Mouse (Mus musculus) olfactory bulb, adult 2 months (tissue): ENCODE measurements around the gene Ifnar1.

Experiments used
- CTCF ChIP-seq: fragments of 200-500 bp; IDR thresholded peaks from 2 replicates; pipeline ENCODE4 v1.5.1; 2012; ENCODE audit warnings: low read depth, mild to moderate bottlenecking, low read length, moderate library complexity; ENCODE audit not compliant: insufficient read depth
- POLR2A ChIP-seq: fragments of 200-500 bp; IDR thresholded peaks from 2 replicates; pipeline ENCODE4 v1.6.1; 2012; ENCODE audit warnings: mild to moderate bottlenecking, low read depth, low read length, moderate library complexity; ENCODE audit not compliant: insufficient read depth

DNA sequence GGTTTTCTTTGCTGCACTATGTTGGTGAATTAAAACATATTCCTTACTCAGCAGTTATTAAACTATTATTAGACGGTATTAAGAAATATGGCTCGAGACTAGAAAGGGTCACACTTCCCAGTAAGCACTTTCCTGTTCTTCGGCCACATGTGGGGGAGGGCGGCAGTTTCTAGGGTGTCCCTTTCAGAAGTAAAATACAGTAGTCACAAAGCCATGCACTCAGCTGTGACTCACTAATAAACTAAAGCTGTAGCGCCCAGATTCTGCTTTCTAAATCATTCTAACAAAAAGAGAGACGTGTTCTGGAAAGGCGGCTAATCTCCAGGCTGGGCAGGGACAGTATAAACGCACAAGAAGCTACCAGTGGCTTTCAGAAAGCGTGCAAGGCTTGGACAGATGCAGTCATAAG is 23.3 kb upstream of the Ifnar1 start:
- no peak for TF ChIP-seq CTCF
- TF ChIP-seq POLR2A = no peak
